Mouse (Mus musculus): ENCODE measurements around the gene Rit1. TPM values are rescaled to one million over a fixed set of nuclear protein-coding genes. Genes with fewer than 3 reads are reported as not detected.

Rit1 gene
- total and polyA plus RNA-seq, 3 experiments, result 18.4 to 28.7 (median 23.7) TPM

DNA sequence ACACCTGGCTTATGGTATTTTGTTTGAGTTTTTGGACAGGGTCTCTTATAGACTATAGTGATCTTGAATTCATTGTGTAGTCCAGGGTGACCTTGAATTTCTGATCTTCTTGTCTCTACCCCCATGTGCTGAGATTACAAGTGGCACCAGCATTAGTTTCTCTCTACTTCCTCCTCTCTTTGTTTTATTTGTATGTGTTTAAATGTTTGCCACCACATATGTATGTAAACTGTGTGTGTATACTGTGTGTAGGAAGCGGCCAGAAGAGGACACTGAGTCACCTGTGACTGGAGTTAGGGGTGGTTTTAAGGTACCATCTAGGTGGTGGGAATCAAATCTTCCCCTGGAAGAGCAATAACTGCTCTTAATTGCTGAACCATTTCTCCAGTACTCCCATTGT, 18.6 kb upstream of the Rit1 start:
- dilution Hi-C loops (cut with MboI; ENCODE audit: extremely low pct_ligation_motif_present, extremely low pct_unique_long_range_greater_than_20kb, low sequenced_read_pairs), result no loop called here
- Histone ChIP-seq H3K27me3 (replicated peaks) (no peaks in the 10 kb centered on the region), H3K4me3 (replicated peaks in 1 of 3; ENCODE audit: low read depth in 2 of 3, low read length in 2 of 3, poor library complexity in 1 of 3) (no peak overlapping the region), H3K27ac (ENCODE audit: insufficient read depth, low read depth) (no peak overlapping the region), H3K4me1 (ENCODE audit: control insufficient read depth in 1 of 2, insufficient read depth in 2 of 2) (no peaks in the 10 kb centered on the region), H3K79me2 (replicated peaks; ENCODE audit: control insufficient read depth, extremely low read depth, insufficient read depth, poor library complexity, severe bottlenecking) (peaks cover 21% of the 10 kb centered on the region), H3K9me3 (replicated peaks; ENCODE audit: low read length) (no peaks in the 10 kb centered on the region), H3K4me2 (ENCODE audit: insufficient read depth, low read depth, poor library complexity, severe bottlenecking) (no peak overlapping the region), H3K9ac (ENCODE audit: insufficient read depth, low read depth) (no peak overlapping the region), H3K36me3 (replicated peaks in 1 of 2; ENCODE audit: control insufficient read depth in 1 of 2, insufficient read depth in 1 of 2, low read length in 1 of 2) (peaks cover 80 to 94% of the 10 kb centered on the region in 2 experiments)
- DNase-seq (ENCODE audit: extremely low read depth), result no peak
- in situ Hi-C loops (cut with MboI; ENCODE audit: low pct_ligation_motif_present, low pct_unique_long_range_greater_than_20kb, low sequenced_read_pairs), result loop anchor here (25.0 kb wide), 1 partner anchor 164 kb away; no protein-coding TSS in a partner anchor
- TF ChIP-seq JUND (conservative IDR thresholded peaks at IDR 0.05; ENCODE audit: low read depth, low read length), result no peak
- no peak for TF ChIP-seq MAFK (IDR thresholded peaks at IDR 0.05; ENCODE audit: insufficient replicate concordance, low read length)
- no peak for TF ChIP-seq ZNF384 (IDR thresholded peaks at IDR 0.05; ENCODE audit: low read depth, low read length)
- TF ChIP-seq CHD1 (IDR thresholded peaks at IDR 0.05; ENCODE audit: low read depth, low read length), result no peak
- TF ChIP-seq CHD2 (IDR thresholded peaks at IDR 0.05; ENCODE audit: low read length), result no peak
- no peak for TF ChIP-seq ETS1 (conservative IDR thresholded peaks at IDR 0.05; ENCODE audit: low read depth, low read length)
- no peak for TF ChIP-seq ELF1 (IDR thresholded peaks at IDR 0.05; ENCODE audit: low read depth, low read length)
- TF ChIP-seq POLR2A (IDR thresholded peaks at IDR 0.05; ENCODE audit: low read depth, low read length), result no peak
- TF ChIP-seq MYC (IDR thresholded peaks at IDR 0.05; ENCODE audit: low read depth, low read length), result no peak
- TF ChIP-seq NELFE (IDR thresholded peaks at IDR 0.05; ENCODE audit: low read depth, low read length), result no peak
- TF ChIP-seq GABPA (IDR thresholded peaks at IDR 0.05; ENCODE audit: insufficient replicate concordance, low read depth, low read length), result no peak
- no peak for TF ChIP-seq IRF4 (IDR thresholded peaks at IDR 0.05; ENCODE audit: low read depth, low read length)
- no peak for TF ChIP-seq RAD21 (IDR thresholded peaks at IDR 0.05; ENCODE audit: low read depth, low read length)
- no peak for TF ChIP-seq TCF12 (IDR thresholded peaks at IDR 0.05; ENCODE audit: low read depth, low read length)

GRCm38 (mm10) chr3:88698834-88699233, 17.8 kb upstream of the Rit1 start:
- no peak for DNase-seq (ENCODE audit: extremely low read depth)
- TF ChIP-seq TCF12 (IDR thresholded peaks at IDR 0.05; ENCODE audit: low read depth, low read length) (no peak), PAX5 (IDR thresholded peaks at IDR 0.05; ENCODE audit: low read length) (no peak), MAZ (IDR thresholded peaks at IDR 0.05; ENCODE audit: low read depth, low read length) (no peak), ETS1 (conservative IDR thresholded peaks at IDR 0.05; ENCODE audit: low read depth, low read length) (no peak), JUN (IDR thresholded peaks at IDR 0.05; ENCODE audit: insufficient read depth, low read depth, low read length) (no peak)
- Histone ChIP-seq H3K27me3 (replicated peaks) (no peaks in the 10 kb centered on the region), H3K36me3 (replicated peaks in 1 of 2; ENCODE audit: control insufficient read depth in 1 of 2, insufficient read depth in 1 of 2, low read length in 1 of 2) (peaks cover 74 to 92% of the 10 kb centered on the region in 2 experiments), H3K79me2 (replicated peaks; ENCODE audit: control insufficient read depth, extremely low read depth, insufficient read depth, poor library complexity, severe bottlenecking) (peaks cover 25% of the 10 kb centered on the region), H3K4me3 (replicated peaks in 1 of 3; ENCODE audit: low read depth in 2 of 3, low read length in 2 of 3, poor library complexity in 1 of 3) (no peak overlapping the region), H3K9ac (ENCODE audit: insufficient read depth, low read depth) (no peak overlapping the region), H3K4me2 (ENCODE audit: insufficient read depth, low read depth, poor library complexity, severe bottlenecking) (no peak overlapping the region), H3K4me1 (ENCODE audit: control insufficient read depth in 1 of 2, insufficient read depth in 2 of 2) (no peaks in the 10 kb centered on the region), H3K9me3 (replicated peaks; ENCODE audit: low read length) (no peaks in the 10 kb centered on the region), H3K27ac (ENCODE audit: insufficient read depth, low read depth) (no peak overlapping the region)
- dilution Hi-C loops (cut with MboI; ENCODE audit: extremely low pct_ligation_motif_present, extremely low pct_unique_long_range_greater_than_20kb, low sequenced_read_pairs), result no loop called here
- in situ Hi-C loops (cut with MboI; ENCODE audit: low pct_ligation_motif_present, low pct_unique_long_range_greater_than_20kb, low sequenced_read_pairs), result loop anchor here (25.0 kb wide), 1 partner anchor 163 kb away; no protein-coding TSS in a partner anchor

Measured in CH12.LX (cell line).